Mouse (Mus musculus) erythroblast, embryonic 14.5 days (primary cell): ENCODE measurements around the gene Plekha5.

ENCODE experiments used
- GATA1 ChIP-seq: IDR thresholded peaks from 2 replicates; pipeline ENCODE4 v1.6.1; 2012; ENCODE audit warnings: low read length, inconsistent platforms, mixed read lengths
- TAL1 ChIP-seq: IDR thresholded peaks from 3 replicates; pipeline ENCODE4 v1.6.1; 2012; ENCODE audit warnings: low read length, inconsistent platforms, mixed read lengths

DNA sequence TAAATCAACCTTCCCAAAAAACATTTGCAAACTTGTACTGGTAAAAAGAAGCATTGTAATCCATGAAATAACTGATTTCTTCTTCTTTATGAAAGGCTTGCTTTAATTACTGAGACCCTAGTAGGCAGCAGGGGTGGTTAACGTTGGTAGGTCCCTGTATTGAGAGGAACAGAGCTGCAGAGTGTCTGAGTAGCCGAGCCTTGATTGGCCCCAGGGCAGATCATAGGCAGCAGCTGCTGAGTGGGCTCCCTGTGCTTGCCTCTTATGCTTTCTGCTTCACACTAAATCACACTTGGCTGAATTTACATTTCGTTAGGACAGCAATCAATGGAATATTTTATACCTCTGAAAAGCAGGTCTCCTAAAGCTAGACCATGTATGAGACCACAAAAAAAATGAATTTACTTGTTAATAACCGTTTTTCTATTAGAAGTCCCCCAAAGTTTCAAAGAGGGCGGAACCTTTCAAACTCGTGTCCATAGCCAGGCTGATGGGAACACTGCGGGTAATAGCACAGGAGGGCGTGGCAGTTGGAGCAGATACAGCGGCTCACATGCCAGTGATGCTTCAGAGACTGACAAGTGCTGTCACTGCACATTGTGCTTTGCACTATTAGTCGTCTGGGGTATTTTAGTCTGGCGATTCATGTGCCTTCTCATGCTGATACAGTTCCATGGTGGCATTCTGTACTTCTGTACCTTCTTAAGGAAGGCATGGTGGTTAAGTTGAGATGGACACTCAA is 123.5 kb downstream of the Plekha5 start:
- TF ChIP-seq TAL1 = no peak
- TF ChIP-seq GATA1 = no peak
